Mouse (Mus musculus): ENCODE measurements at regions not wholly inside any gene's neighbourhood (a gene's known extent, or its start where the extent isn't known, plus 50 kb on each side); places are given as distances from the start of the nearest gene placed in this dataset.

DNA sequence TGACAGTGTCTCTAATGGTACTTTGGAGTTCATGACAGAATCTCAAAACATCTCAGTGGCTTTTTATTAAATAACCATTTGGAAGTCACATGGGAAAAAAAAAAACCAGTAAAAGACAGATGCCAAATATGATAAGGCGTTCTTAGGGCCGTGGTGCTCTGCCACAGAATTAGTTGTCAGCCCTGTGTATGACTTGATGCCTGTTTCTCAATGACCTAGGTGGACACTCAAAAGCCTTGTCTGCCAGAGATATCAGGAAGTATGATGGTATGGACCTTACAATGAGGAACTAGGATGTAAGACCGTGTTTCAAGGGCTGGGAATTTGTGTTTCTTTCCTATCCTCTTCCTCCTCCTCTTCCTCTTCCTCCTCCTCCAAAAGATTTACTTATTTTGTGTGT, 364.9 kb downstream of the Cd83 start:
- no peak for DNase-seq

GRCm38 (mm10) chr13:44151526-44151925, 367.0 kb downstream of the Cd83 start:
- DNase-seq = no peak

DNA sequence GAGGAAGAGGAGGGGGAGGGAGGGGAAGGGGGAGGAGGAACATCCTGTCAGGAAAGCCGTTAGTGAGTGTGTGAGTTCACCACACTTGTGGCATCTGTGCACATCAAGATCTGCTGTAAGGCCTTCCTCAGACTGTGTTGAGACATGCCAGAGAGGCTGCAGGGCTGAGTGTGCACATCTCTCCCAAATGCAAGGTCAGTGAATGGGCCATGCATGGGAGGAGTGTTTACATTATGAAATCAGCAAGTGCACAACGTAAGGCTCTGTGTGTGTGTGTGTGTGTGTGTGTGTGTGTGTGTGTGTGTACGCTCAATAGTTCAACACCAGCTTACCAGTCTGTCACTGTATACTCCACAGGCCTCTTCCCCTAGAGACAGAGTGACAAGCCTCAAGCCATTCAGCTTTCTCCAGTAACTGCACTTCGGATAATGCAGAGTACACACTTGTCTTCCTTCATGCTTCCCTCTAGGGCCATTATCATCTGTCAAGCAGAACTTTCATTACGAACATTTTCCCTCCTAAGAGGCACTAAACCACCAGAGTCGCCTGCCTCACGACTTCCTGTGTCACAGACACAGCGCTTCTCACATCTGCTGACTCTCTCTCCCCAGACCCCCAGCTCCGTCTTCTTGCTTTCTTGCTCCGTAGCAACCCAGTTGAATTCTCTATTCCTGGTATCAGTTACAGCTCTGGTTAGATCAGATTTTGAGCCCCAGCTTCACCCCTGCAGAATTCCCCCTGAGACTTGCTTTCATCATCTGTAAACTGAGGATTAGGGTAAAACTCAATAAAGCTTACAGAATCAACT, 368.4 kb downstream of the Cd83 start:
- DNase-seq = no peak

GRCm38 (mm10) chr13:44153784-44154183, 369.2 kb downstream of the Cd83 start:
- DNase-seq = no peak

- DNase-seq = no peak
These were observed 371.4 kb downstream of the Cd83 start for GRCm38 (mm10) chr13:44155956-44156355.

DNA sequence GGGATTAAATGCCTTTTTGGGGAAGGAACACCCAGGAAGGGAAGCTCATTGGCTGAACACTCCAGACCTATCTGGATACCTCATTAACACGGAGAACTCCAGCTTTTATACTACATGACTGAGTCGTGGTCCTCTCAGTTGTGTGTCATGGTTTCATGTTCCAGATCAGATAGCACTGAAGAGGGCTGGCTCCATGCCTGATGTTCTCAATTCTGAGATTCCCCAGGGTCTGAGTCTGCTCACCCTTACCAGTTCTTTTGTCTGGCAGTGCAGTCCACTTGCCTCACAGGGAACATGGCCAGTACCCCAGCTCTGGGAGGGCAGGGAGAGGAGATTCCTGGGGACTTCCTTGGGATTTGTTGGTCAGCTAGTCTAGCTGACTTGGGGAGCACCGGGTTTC, 372.0 kb downstream of the Cd83 start:
- DNase-seq = no peak

GRCm38 (mm10) chr13:44157236-44157635, 372.7 kb downstream of the Cd83 start:
- no peak for DNase-seq

DNA sequence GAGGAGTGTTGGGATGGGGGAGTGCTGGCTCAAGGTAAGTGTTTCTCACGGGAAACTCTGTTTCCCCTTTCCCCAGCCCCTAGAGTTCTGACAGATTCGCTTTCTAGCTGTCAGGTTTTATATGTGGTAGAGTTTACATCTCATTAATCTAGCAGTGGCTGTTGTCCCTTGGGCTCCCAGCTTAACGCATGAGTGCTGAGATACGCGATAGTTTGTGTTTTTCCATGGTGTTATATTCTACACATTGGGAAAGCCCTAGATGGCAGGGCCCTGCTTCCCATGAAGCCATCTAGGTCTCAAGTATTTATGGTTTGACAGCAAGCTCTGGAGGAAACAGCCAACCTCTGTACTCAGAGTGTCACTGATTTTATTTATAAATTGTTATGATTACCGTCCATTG, 373.8 kb downstream of the Cd83 start:
- DNase-seq = no peak

GRCm38 (mm10) chr13:44159346-44159745, 374.8 kb downstream of the Cd83 start:
- DNase-seq = no peak

DNA sequence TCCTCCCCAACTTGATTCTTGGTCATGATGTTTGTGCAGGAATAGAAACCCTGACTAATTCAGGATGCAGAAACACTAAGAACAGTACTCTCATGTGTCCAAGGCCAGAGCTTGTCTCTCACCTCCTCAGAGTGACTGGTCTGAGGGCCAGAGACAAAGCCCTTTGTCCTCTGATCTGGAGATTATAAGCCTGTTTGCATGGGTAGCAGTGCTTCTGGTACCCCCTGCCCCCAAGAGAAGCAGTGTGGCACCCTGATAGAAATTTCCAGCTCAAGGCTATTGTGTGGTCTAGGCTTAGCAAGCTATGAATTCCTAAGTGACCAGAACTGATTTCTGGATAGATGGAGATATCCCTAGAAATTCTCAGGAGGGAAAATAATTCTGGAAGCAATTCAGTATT, 380.2 kb downstream of the Cd83 start:
- no peak for DNase-seq

DNA sequence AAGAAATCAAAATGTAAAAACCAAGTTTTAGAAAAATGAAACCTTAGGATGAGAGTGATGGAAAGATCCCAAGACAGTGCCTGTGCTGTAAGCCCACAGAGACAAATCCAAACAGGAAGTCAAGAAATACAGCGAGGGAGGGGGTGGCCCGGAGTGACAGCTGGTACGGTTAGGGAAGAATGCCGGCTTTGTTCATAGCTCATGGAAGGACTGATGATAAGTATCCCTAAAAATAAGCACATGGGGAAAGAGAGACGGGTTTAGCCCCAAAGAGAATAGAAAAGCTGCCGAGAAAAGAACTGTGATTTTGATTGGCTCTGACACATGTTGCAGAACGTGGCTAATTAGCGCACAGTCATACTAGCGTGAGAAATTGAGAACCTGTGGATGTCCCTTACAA, 382.6 kb downstream of the Cd83 start:
- no peak for DNase-seq

DNA sequence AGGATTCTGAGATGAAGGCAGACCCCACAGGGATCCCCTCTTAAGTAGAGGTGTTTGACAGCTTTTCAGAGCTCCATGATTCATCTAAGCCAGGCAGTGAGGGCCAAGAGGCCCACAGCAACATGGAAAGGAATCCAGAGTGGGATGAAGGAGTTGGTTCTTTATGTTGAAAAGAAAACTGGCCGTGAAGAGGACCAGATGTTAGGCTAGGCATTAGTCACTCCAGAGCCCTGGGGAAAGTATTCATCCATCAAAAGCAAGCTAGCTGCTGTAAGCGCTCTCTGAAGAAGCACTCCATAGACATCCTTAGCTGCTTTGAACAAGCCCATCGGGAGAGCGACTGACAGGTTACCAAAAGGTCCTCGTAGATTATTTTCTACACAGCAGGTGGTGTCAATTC, 383.6 kb downstream of the Cd83 start:
- no peak for DNase-seq

- DNase-seq = no peak
These were observed 387.1 kb downstream of the Cd83 start for GRCm38 (mm10) chr13:44171639-44172038.

GRCm38 (mm10) chr13:44172701-44173100, 388.1 kb downstream of the Cd83 start:
- no peak for DNase-seq

GRCm38 (mm10) chr13:44174236-44174635, 389.7 kb downstream of the Cd83 start:
- DNase-seq = no peak

DNA sequence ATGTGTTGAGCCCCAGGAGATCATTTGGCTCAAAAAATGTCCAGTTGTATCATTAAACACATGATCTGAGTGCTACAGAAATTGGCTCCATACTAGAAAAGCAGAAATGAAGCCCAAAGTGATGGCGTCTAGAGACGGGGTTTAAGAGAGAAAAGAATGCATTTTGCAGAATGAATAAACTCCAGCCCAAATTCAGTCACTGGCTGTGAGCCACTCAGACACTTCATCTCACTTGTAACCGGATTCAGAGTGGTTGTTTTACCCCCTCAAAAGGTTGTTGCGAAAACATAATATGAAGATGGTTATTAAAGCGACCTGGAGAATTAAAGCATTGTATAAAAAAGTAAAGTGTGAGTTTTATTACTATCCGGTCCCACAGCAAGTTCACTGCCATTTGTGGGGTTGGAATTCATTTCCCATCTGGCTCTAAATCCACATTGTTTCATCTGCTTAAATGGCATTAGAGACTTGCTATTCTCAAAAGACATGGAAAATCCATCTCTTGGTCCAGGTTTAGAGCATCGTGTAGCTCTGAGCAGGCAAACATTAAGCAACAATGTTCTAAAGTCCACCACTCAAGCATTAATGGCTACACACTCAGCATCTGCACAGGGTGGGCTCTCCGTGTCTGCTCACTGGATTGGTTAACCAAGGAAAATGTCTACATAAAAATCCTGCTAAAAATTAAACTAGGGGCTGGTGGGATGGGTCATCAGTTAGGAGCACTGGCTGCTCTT, 390.9 kb downstream of the Cd83 start:
- DNase-seq = no peak

DNA sequence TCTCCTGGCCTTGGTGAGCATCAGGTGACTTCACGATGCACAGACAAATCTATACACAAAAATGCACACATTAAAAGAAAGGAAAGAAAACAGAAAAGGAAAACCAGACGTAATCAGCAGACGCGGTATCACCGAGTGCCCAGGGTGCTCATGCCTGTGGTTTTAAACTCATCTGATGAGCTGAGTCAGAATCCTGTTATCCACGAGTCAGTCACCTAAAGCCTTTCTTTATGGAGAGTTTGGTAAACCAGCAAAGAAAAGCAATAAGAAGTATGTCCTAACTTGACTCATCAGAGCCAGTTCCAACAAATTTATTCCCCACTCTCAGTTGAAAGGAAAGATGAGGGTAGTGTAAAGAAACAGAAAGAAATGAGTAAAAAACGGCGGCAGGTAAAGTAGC, 391.5 kb downstream of the Cd83 start:
- DNase-seq = no peak

DNA sequence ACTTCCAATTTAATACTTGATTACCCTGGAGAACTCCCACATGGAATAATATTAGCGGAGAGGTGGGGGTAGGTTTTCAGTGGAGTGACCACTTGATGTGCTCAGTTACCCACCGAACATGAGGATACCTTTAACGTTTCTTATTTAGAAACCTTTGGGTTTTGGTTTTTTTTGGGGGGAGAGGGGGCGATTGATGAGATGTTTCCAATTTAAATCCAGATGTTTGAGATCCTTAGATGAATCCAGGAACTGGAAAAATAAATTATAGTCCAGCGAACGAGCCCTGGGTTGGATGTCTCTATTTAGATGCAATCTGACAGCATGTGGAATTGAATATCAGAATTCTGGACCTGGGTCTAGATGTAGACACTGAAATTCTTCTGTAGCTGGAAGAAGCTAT, 393.4 kb downstream of the Cd83 start:
- DNase-seq = no peak

DNA sequence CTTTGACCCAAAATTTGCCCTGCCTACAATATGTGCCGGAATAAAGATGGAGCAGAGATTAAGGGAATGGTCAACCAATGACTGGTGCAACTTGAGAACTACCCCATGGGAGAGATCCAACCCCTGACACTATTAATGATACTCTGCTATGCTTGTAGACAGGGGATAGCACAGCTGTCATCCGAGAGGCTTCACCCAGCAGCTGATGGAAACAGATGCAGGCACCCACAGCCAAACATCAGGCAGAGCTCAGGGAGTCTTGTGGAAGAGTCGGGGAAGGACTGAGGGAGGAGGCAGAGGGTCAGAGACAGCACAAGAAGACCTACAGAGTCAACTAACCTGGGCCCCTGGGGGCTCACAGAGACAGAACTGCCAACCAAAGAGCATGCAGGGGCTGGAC, 395.8 kb downstream of the Cd83 start:
- DNase-seq = no peak

DNA sequence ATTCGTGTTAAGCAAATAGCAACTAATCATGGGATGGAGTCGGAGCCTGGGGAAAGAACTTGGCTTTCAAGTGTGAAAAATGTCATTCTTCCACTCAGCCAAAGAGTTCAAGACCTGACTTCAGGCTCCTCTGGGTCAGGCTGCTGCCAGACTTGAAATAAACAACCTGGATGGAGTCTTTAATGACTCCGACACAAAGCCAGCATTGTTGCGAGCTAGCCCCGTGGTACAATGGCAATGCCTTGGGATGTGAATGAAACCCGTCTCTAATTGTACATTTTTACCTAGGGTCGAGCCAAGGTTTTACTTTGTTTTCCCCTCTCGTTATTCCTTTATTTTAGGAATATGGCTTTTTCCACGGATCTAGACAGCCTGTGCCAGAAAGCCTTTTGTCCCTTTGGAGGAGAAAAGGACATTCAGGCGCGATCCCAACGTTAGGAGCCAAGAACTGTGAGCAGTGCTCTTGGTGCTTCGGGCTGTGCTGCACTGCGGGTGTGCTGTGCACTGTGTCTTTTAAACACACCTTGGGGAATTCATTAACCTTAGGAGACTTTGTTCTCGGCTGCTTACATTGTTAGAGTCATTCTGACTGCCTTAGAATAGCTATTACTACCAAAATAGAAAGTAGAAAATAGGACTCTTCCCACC, 398.1 kb downstream of the Cd83 start:
- DNase-seq = no peak

DNA sequence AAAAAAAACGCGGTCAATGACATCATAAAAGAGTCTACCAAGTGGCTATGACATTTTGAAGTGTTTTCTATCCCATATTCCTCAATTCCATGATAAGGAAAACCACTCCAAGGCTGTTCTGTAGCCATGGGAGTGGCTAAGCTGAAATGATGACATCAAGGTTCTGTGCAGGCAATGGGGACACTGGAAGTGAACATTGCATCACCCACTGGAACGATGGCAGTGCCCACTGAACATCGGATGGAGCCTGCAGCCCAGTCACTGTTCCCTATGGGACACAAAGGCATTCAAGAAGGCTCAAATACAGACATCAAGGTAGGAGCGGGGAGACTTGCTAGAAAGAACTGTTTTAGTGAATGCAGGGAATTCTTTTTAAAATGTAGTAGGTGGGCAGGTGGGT, 410.8 kb downstream of the Cd83 start:
- DNase-seq = no peak

DNA sequence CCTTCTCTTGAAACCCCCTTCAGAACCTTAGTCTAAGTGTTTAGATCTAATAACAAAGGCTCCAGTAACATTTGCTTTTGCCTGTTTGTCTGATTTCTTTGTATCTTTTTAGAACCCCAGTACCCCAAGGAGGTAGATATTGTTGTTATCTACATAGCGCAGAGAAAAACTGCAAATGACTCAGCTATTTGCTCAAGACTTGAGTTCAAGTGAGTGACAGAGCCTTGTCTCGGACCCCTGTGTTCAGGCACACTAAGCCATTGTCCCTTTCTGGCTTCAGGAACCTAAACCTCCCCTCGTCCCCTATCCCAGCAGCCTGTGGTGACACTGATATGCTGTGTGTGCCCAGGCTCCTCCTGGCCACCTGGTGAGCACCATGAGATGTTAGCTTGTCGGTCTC, 421.5 kb downstream of the Cd83 start:
- DNase-seq = no peak

GRCm38 (mm10) chr13:44206448-44206847, 421.9 kb downstream of the Cd83 start:
- DNase-seq = no peak

- no peak for DNase-seq
These were observed 422.9 kb downstream of the Cd83 start for GRCm38 (mm10) chr13:44207400-44208005.
